Mouse (Mus musculus): ENCODE results near the gene Piwil1. TPM values are rescaled to one million over a fixed set of nuclear protein-coding genes. Genes with fewer than 3 reads are reported as not detected.

Piwil1 gene
- total RNA-seq (2023) = not detected

DNA sequence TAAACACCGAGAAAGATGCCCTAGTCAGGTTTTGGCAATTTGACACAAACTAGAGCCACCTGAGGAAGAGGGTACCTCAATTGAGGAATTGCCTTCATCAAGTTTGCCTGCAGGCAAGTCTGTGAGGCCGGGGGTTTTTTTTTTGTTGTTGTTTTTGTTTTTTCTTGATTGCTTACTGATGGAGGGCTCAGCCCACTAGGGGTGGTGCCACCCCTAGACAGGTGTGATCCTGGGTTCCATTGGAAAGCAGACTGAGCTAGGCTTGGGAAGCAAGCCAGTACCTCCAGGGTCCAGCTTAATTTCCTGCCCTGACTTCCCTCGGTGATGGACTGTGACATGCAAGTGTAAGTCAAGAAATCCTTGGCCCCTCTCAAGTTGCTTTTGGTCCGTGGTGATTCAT lies at the start of gene Piwil1:
TSS of gene Piwil1 (plus strand) at position 301 of the 400 bp plus-strand sequence.

Other genes starting within 250 kb of the Piwil1 start
- gene Fzd10, start 101.7 kb upstream of the Piwil1 start, total RNA-seq (2023) = under 1 TPM in 1 of 2 experiments, not detected in 1; 0.24 TPM